Mouse (Mus musculus) heart, adult 18-20 months (tissue): Measurements from ENCODE around the gene Fam171a2. TPM values are rescaled to one million over a fixed set of nuclear protein-coding genes. Genes with fewer than 3 reads are reported as not detected.

Source experiments
- DNase-seq, 2 experiments: peaks; one replicate each; pipeline ENCODE4 v3.0.0; 2021 to 2022; ENCODE audit warnings: mixed read lengths in 1 of 2
- total RNA-seq, 2 experiments: library from RNA; stranded (reverse); gene quantifications; 2 replicates each; pipeline ENCODE4 v1.2.3; 2021

The Fam171a2 gene
- total RNA-seq, 2 experiments from 2014 or later = 3.4 to 4.8 TPM

DNA sequence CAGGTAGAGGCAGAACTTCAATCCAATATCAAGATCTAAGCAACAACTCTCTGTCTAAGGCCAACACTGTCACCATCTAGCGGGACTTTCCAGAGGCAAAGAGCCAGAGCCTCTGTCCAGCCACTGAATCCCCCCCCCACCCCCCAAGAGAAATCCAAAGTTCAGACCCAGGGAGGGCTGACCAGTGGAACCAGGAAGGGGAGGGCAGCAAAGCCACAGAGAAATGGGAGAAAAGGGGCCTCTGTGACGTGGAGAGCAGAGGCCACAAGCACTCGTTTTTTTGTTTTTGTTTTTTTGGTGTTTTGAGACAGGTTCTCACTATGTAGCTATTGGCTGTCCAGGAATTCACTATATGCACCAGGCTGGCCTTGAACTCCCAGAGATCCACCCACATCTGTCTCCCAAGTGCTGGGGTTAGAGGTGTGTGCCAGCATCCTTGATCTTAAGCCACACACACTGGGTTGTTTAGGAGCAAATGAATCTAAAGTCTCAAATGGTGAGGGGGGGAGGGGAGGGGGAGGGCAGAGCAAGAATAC is 37.6 kb downstream of the Fam171a2 start:
- DNase-seq = no peak

DNA sequence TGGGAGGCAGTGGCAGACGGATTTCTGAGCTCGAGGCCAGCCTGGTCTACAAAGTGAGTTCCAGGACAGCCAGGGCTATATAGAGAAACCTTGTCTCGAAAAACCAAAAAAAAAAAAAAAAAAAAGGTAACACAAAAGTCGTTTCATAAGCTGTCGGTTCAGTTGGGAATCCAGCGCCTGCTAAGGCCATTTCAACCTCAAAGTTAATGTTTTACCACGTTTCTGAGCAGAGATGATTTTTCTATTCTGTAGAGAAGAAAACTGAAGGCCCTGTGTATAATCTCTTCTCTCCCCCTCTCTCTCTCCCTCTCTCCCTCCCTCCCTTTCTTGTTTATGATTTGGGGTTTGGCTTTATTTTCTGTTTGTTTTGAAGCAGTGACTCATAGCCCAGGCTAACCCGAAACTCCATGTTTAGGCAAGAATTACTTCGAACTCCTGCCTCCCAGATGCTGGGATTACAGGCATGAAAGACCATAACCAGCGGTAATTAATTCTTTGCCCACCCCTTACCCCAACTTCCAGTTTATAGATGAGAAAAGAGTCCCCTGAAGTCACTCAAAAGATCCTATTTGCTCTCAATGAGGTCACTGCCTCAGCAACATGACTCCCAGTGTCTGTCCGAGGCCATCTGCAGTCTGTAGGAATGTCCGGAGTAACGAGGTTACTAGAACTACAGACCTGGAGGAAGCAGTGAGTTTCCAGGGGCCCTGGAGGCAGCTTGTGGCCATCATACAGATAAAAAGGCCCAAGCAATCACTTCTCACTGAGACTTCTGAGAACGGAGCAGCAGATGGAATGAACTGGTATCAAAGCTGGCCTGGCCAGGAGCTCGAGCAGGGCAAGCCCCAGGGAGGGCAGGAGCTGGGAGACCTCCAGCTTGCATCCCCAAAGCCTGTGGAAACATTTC is 38.3 kb downstream of the Fam171a2 start:
- no peak for DNase-seq

DNA sequence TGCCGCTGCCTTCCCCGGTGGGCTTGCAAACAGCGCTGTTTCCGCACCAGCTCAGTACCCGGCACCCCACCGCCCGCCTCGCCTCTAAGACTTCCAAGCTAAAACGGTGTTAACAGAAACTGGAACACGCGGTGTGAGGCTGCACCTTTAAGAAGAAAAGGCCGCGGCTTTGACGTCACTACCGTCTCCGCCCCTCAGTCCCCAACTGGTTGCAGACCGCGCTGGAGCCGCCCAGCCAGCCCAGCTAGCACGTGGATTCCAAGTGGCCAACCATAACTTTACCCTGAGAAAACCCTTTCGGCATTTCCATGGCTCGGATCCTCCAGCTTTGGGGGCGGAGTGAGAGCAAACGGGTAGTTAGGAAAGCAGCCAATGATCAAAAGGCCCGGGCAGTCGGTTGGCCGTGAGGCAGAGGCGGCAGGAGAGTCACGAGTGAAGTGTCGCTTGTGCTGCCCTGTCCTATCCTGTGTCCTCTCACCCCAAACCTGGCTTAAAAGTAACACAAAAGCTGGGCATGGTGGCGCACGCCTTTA is 39.1 kb downstream of the Fam171a2 start:
- DNase-seq = peak; percentile 99

- DNase-seq = no peak
Observed at GRCm38 (mm10) chr11:102407834-102408215, 39.7 kb downstream of the Fam171a2 start, which contains the start of gene Slc25a39. TSS of gene Slc25a39 (minus strand) at chr11:102407946.

DNA sequence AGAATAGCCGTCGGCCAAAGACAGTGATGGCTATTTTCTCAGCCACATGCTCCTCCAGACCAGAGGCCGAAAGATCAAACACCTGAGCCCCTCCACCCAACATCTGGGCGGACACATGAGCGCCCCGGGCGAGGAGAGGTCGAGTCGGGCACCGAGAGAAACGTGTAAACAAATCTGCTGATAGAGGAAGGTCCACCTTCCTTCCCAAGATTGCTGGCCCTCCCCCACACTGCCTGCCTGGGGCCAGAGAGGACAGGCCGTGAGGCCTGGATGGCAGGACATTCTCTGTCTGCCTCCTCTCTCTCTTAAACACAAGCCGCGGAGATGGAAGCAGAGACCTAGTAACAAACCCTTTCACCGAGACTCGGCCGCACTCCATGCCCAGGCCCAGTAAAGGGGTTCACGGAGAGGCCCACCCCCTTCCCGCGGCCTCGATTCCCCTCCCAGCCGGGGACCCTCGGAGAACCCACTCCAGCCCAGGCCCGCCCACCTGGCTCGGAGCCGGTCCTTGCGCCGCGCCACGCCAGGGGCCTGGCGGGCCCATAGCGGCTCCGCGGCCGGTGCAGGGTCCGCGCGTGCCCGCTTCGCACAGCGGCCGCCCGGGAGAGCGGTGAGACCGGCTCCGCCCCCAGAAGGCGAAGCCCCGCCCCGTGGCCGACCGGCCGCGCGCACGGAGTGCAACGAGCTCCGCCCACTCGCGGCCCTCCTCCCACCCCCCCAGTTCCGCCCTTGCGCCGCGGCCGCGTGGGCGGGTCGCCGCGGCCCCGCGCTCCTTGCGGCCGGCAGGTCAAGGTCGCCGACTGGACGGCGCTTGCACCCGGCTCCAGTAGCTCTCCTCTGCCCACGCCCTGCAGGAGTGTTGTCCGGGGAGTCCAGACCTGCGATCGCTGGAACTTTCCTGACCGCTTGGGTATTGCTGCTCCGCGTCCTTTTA is 40.3 kb downstream of the Fam171a2 start:
- DNase-seq = peak; percentile 92 to 95

GRCm38 (mm10) chr11:102406401-102406800 is 41.1 kb downstream of the Fam171a2 start:
- no peak for DNase-seq

GRCm38 (mm10) chr11:102405544-102406285 is 41.8 kb downstream of the Fam171a2 start:
- DNase-seq = no peak

DNA sequence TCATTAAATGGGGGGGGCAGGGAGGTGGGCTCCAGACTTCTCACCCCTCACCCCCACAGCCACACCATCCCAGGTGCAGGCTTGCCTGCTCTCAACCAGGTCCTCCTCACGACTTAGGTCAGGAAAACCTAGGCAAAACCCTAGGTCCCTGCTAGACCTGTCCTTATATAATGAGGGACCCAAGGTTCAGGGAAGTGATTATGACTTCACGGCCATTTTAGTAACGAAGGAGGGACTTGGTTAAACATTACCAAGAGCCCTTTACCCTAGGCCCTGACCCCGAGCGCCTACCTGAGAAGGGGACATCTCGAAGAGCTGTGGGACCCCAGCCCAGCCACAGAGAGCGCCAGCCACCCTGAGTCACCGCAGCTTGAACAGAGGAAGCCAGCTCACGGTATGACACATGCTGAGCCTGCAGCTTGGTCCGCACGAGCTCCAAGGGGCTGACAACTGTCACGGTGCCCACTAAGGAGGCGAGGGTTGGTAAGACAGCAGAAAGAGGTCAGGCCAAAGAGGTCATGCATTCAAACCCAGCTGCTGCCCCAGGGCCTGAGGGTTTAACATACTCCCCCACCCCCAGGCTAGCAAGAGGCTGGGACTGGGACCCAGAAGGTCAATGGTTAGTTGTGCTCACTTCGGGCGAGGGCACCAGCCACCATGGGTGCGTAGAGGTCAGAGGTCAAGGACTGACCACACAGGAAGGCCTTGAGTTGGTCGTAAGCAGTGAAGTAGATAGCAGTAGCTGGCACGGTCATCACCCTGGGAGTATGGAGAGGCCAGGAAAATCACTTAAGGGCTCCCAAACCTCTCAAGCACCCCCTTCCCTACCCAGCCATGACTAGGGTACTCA is 43.1 kb downstream of the Fam171a2 start:
- DNase-seq = no peak

- DNase-seq = no peak
Observed at GRCm38 (mm10) chr11:102403657-102404056, 43.8 kb downstream of the Fam171a2 start.

GRCm38 (mm10) chr11:102401898-102402500 is 45.5 kb downstream of the Fam171a2 start:
- DNase-seq = no peak

DNA sequence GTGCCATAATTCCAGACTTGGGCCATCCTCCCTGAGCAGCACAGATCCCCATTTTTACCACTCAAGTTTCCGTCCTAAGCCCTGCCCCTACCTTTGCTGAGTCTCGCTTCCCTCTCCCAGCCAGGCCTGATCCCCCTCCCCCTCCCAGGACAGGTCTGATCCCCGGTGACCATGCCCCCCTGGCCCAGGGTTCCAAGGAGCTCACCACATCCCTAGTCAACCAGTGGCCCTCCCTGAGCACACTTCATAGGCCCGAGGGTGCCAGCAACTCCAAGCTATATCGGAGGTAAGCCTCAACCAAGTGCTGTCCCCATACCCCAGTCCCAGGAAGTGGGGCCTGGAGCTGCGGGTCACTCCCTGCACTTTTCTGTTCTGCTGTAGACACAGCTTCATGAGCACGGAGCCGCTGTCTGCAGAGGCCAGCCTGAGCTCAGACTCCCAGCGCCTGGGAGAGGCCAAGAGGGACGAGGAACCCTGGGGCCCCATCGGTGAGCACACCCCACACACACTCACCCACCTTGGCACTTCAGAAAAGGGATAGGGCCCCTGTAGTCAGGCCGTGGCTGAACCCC is 46.9 kb downstream of the Fam171a2 start:
- no peak for DNase-seq

- no peak for DNase-seq
Observed at GRCm38 (mm10) chr11:102399610-102400072, 47.8 kb downstream of the Fam171a2 start.

DNA sequence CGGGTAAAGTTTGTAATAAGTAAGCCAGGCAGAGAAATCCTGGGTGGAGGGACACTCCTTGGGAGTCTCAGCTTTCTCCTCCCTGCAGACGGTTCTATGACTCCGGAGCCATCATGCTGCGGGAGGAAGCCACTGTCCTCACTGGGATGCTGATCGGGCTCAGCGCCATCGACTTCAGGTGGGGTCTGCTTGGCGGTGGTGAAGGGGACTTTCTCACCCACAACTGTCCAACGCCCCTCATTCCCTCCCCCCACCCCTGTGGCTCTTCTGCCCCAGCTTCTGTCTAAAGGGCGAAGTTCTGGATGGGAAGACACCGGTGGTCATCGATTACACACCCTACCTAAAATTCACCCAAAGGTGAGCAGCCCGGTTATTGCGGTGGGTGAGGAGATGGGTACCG is 48.4 kb downstream of the Fam171a2 start:
- DNase-seq = no peak

GRCm38 (mm10) chr11:102398007-102398825 is 49.3 kb downstream of the Fam171a2 start:
- DNase-seq = peak; percentile 55

DNA sequence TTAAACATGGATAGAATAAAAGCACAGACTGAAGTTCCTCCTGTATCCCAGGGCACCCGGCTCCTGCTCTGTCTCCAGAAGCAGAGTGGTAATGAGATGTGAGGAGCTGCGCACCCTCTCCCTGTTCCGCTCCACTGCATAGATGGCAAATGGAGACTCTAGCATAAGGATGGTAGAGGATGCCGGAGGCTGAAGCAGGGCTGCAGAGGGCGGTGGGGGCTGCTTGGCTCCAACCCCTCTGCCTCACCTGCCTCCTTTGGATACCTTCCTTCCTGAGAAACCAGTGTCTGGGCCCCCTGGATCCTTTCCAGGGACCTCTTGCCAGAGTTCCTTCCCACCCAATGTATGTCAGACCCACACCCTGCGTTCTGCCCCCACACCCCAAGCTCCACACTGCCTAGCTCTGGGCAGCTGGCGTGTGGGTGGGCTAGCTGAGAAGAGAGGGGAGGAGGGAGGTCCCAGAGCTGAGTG is 50.8 kb downstream of the Fam171a2 start:
- no peak for DNase-seq

DNA sequence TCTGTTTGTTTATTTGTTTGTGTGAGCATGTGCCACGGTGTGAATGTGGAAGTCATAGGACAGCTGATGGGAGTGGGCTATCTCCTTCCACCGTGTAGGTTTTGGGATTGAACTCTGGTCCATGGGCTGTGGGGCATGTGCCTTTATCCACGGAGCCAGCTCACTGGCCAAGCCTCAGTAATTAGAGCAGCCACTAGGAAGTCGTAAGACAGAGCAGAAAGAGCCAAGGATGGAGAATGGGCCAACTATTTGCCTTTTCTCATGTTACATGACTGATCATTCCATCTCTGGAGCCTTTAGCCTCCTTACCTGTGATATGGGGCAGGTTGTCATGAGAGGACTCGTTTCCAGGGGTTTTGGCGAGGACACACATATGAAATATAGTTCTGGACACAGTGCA is 51.2 kb downstream of the Fam171a2 start:
- no peak for DNase-seq

- no peak for DNase-seq
Observed at GRCm38 (mm10) chr11:102395250-102395649, 52.2 kb downstream of the Fam171a2 start.

DNA sequence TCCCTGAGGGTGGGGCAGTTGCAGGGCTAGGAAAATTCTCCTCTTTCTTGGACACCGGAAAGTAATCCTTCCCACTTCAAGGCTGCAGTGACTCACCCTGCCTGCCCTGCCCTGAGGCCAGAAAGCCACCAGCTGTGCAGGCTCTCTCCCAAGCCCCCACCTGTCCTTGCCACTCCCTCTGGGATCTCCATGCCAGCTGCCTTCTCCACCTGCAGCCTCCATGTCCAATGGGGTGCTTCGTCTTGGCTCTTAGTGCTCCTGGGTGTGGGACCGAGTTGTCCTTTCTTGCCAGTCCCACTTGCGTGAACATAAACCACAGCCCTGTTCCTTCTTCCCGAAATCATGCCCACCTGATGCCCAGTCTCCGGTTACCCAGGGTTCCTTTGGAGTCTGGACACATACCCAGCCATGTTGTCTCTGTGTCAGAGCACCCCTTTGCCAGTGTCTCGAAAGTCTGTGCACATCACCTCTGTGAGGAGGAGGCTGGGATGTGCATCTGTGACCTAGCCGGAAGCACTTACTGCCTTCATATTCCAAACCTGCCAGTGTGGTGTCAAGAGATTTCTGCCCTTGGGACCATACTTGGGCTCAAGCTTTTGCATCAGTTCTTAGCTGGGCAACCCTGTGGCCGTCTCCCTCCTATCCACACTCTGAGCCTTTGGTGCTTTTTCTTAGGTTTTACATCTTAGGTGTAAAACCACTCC is 52.9 kb downstream of the Fam171a2 start:
- no peak for DNase-seq
